Mouse (Mus musculus): Measurements from ENCODE around the gene Ptcd3. TPM values are rescaled to one million over a fixed set of nuclear protein-coding genes. Genes with fewer than 3 reads are reported as not detected.
"Not testable (repeated sequence)": the region's sequence is repeated elsewhere in the genome, so short reads cannot be mapped to it uniquely, and the experiment has no call there.

The Ptcd3 gene
- total RNA-seq (2014; fragmentation: Nextera tagmentation) (181 and 208 TPM in 2 replicates), total RNA-seq (2017) (211 and 291 TPM in 2 replicates)

DNA sequence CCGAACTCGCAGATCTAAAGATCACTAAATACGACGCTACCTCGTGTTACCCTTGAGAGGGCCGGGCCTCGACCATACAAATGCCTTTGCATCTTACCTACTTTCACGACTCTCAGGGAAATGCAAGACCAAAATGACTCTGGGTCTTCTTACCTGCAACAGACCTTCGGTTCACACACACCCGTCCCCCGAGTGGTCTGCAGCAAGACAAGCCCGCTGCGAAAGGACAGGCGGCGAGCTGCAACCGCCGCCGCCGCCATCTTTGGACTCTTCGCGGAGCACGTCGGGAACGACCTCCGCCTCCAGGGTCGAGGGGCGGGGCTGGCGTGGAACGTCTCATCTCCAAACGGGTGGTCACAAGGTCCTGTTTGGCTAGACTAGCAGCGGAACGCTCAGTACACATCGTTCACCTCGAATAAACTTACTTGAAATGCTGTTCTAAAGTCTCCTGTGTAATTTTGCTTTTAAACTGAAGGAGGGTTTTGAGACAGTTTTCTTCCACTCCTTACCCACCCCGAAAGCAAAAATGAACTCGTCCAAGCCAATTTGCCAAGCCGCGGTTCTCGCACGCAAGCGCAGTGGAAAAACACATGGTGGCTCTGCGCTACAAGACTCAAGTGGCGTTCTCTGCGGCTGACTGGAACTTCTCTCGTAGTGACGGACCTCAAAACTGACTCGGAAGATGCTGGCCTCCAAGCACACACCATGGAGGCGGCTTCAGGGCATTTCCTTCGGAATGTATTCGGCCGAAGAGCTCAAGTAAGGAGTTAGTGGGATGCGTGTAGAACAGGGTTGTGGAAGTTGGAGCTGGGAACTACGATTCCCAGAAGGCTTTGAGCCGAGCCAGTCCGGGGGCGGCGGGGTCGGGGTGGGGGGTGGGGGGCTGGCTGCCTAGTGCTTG lies at the start of gene Ptcd3, which contains the start of gene Polr1a:
TSS of gene Ptcd3 (minus strand) at position 270 of the 901 bp plus-strand sequence.
TSS of gene Polr1a (plus strand) at position 573 of the 901 bp plus-strand sequence.
- ATAC-seq (replicated peaks; ENCODE audit: low FRiP score, low TSS enrichment, poor library complexity, severe bottlenecking): peak; percentile 90

DNA sequence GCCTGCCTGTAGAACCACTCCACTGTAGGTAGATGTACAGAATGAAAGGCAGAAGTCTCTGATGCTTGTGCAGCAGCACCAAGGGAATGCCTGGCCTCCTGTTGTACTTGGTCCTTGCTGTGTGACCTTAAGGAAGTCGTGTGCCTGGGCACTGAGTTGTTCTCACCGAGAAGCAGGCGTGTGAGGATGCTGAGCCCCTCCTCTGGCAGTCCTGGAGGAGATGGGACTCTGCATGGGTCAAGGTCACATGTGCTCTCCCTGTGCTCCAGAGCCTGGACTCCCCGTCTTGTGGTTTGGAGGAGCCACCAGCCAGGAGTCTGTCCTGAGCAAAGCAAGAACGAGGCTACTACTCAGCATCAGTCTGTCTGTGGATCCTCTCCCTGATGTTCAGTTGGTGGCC lies 42.6 kb upstream of the Ptcd3 start:
- ATAC-seq (replicated peaks; ENCODE audit: low FRiP score, low TSS enrichment, poor library complexity, severe bottlenecking): no peak; the same call in 1 of the 2 replicates

- no peak for ATAC-seq (replicated peaks; ENCODE audit: low FRiP score, low TSS enrichment, poor library complexity, severe bottlenecking)
These were observed 42.0 kb upstream of the Ptcd3 start for GRCm38 (mm10) chr6:71950592-71950991.

DNA sequence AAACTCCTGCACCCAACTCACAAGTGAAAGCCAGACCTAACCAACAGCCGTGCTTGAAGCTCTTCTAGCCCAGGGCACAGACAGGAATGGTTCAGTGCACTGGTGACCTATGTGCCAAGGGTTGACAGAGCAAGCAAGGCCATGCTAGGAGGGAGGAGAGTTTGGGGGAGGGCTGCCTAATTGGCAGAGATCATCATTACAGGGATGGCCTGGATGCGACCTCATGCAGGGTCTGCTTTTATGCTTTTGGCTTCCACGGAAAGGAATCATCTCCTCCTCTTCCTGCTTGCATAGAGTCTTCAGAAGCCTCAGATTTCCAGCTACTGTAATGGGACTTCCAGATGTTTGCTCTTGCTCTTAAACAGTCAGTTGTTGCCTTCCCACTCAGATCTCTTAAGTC lies 41.2 kb upstream of the Ptcd3 start:
- no peak for ATAC-seq (replicated peaks; ENCODE audit: low FRiP score, low TSS enrichment, poor library complexity, severe bottlenecking)

- ATAC-seq (replicated peaks; ENCODE audit: low FRiP score, low TSS enrichment, poor library complexity, severe bottlenecking): no peak
These were observed 37.6 kb upstream of the Ptcd3 start for GRCm38 (mm10) chr6:71946121-71946520.

DNA sequence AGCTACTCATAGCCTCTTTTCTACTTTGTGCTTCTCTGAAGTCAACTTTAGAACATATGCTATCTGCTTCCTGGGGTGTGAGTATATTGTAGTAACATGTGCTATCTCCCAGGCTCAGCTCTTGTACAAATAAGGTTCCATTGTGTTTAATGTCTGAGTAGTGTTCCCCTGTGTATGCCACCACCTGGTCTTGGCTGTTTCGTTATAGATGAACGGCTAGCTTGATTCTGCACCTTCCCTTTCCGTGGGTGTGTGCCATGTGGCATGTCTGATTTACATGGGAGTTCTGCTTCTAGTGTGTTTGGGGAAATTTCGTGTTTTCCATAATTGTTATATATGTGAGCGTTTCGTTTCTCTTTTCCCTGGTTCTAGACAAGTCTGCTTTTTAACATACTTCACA lies 36.6 kb upstream of the Ptcd3 start:
- ATAC-seq (replicated peaks; ENCODE audit: low FRiP score, low TSS enrichment, poor library complexity, severe bottlenecking): no peak

- ATAC-seq (replicated peaks; ENCODE audit: low FRiP score, low TSS enrichment, poor library complexity, severe bottlenecking): no peak
These were observed 32.4 kb upstream of the Ptcd3 start for GRCm38 (mm10) chr6:71940912-71941311.

DNA sequence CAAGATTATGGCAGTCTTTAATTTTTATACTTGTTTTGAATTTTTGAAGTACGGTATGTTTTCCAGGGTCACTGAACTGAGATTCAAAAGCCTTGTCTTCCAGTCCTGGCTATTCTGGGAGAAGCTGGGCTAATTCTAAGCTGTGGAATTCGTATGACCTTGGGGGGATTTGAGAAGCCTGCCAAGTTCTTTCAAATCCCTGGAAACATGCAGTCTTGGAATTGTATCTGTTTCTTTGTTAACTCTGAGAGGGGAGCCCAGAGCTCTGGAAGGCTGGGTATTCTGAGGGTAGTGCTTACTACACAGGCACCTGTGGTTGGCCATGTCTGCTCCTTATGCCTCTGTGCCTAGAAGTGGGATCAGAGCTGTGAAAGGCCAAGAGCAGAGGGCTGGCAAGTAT lies 27.2 kb upstream of the Ptcd3 start:
- no peak for ATAC-seq (replicated peaks; ENCODE audit: low FRiP score, low TSS enrichment, poor library complexity, severe bottlenecking)

GRCm38 (mm10) chr6:71934081-71934556 lies 25.6 kb upstream of the Ptcd3 start:
- ATAC-seq (replicated peaks; ENCODE audit: low FRiP score, low TSS enrichment, poor library complexity, severe bottlenecking): no peak

GRCm38 (mm10) chr6:71932347-71932746 lies 23.8 kb upstream of the Ptcd3 start:
- ATAC-seq (replicated peaks; ENCODE audit: low FRiP score, low TSS enrichment, poor library complexity, severe bottlenecking): no peak

GRCm38 (mm10) chr6:71930830-71931437 lies 22.4 kb upstream of the Ptcd3 start:
- ATAC-seq (replicated peaks; ENCODE audit: low FRiP score, low TSS enrichment, poor library complexity, severe bottlenecking): no peak

- ATAC-seq (replicated peaks; ENCODE audit: low FRiP score, low TSS enrichment, poor library complexity, severe bottlenecking): no peak
These were observed 21.5 kb upstream of the Ptcd3 start for GRCm38 (mm10) chr6:71930053-71930452.

- no peak for ATAC-seq (replicated peaks; ENCODE audit: low FRiP score, low TSS enrichment, poor library complexity, severe bottlenecking)
These were observed 19.4 kb upstream of the Ptcd3 start for GRCm38 (mm10) chr6:71927911-71928310.

- ATAC-seq (replicated peaks; ENCODE audit: low FRiP score, low TSS enrichment, poor library complexity, severe bottlenecking): not testable (repeated sequence)
These were observed 16.7 kb upstream of the Ptcd3 start for GRCm38 (mm10) chr6:71925233-71925632.

DNA sequence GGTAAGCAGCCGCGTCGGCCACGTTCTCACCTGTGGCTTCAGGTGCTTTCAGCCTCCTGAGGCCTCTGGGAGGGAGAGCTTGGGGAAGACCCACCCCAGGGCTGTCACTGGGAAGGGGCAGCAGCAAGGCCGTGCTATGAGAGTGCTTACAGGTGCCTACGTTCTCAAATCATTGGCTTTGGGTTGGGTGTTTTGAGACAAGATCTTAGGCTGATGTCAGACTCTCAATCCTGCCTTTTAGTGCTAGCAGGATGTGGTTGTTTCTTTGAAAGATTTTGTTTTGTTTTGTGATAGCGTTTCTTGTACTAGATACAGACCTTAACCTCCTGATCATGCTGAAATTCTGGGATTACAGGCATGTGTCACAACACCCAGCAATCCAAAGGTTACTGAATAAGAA lies 12.2 kb upstream of the Ptcd3 start:
- ATAC-seq (replicated peaks; ENCODE audit: low FRiP score, low TSS enrichment, poor library complexity, severe bottlenecking): no peak

DNA sequence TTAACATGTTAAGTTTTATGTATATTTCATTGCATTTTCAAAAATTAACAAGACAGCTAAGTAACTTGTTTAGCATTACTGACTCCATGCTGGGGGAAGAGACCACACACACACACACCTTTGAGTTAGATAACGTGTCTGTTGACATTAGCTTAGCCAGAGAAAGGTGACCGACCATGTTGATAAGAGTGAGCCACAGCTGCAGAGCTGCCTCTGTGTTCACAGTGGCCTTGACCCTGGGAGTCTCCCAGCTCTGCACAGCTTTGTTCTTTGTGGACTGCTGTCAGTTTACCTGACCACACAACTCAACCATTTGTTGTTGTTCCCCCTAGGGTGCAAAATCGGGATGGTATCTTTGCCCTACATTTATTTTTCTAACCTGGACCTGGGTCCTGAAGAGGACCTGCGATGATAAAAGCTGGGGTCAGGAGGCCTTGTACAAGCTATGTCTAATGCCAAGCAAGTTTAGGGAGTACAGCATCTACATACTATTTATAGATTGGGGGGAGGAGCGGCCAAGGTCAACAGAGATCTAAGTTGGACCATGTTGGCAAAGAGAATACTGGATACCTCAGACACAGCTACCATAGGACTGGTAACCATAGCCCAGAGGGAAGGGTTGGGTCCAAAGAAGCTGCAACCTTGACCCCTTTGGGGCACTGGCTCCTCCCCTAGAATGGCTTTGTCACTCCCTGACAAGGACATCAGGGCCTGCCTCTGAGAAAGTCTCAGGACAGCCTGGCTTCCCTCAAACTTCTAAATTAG lies 3.3 kb upstream of the Ptcd3 start:
- ATAC-seq (replicated peaks; ENCODE audit: low FRiP score, low TSS enrichment, poor library complexity, severe bottlenecking): no peak

GRCm38 (mm10) chr6:71909840-71910239 lies 1.3 kb upstream of the Ptcd3 start:
- peak; percentile 62 for ATAC-seq (replicated peaks; ENCODE audit: low FRiP score, low TSS enrichment, poor library complexity, severe bottlenecking)

- no peak for ATAC-seq (replicated peaks; ENCODE audit: low FRiP score, low TSS enrichment, poor library complexity, severe bottlenecking)
These were observed 834 bp upstream of the Ptcd3 start for GRCm38 (mm10) chr6:71909384-71909783.

DNA sequence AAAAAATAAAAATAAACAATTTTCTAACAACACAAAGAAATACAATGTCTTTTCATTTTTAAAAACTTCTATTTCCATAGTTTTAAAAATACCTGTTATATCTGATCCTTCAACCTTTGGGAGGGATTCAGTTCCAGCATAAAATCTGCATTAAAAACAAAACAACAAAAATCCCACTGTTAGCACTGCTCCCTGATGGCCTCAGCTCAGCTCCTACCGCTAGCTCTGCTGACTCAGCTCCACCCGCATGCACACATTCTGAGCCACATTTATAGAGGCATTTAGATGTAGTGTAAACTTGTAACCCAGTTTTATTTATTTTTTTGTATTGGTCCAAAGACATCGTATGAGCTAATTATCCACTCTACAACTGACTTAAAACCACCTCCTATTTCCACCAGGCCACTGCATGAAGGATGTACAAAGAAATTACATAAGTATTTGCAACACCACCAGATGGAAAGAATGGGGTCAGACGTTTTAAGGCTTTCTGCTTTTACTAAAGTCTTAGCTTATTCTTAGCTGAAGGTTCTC lies 781 bp downstream of the Ptcd3 start:
- no peak for ATAC-seq (replicated peaks; ENCODE audit: low FRiP score, low TSS enrichment, poor library complexity, severe bottlenecking)

DNA sequence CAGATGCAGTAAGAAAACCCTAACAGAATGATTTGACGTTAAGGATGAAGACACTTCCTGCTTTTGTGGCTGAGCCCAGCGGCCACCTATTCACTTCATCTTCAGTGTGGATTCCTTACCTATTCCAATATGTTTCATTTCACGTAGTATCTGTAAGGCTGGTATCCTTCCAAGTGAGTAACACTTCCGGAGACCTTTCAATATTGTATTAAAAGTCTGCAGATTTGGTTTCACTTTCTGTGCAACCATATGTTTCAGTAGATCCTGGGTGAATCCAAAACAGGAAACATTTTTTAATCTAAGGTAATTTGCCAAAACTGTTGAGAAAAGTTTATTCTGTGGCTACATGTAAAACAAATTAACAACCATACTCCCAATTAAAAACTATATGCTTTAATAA lies 15.3 kb downstream of the Ptcd3 start:
- no peak for ATAC-seq (replicated peaks; ENCODE audit: low FRiP score, low TSS enrichment, poor library complexity, severe bottlenecking)
